Mouse (Mus musculus) bone marrow macrophage, adult 2 months (primary cell): ENCODE data around the gene Mre11a.

Source experiments
- CTCF ChIP-seq: IDR thresholded peaks from 2 replicates; pipeline ENCODE4 v1.5.1; 2012; ENCODE audit warnings: low read depth, mild to moderate bottlenecking, low read length, moderate library complexity
- POLR2A ChIP-seq: IDR thresholded peaks from 2 replicates; pipeline ENCODE4 v1.6.1; 2012; ENCODE audit warnings: mild to moderate bottlenecking, low read depth, low read length, borderline replicate concordance

DNA sequence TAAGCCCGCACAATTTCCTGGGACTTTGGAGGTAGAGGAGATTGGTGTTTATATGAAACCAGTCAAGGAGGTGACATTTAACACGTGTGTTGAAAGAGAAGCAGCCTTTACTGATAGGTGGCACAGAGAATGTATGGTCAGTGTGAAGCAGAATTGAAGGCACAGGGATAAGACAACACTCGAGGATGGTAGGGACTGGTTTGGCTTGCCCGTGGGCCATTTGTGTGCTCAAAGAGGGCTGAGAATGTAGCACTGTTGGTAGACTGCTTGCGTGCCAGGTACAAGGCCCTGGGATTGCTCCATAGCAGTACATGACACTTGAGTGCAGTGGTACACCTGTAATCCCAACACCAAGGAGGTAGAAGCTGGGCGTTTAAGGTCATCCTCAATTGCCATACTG is 2.9 kb downstream of the Mre11a start:
- TF ChIP-seq CTCF (no peak), POLR2A (no peak)
